Mouse (Mus musculus) urinary bladder, postnatal 14 days (tissue): ENCODE measurements around the gene Nap1l1.

Source experiments
- DNase-seq: peaks from one replicate; pipeline ENCODE4 v3.0.0; 2021; ENCODE audit warnings: low spot score

Gene Nap1l1

DNA sequence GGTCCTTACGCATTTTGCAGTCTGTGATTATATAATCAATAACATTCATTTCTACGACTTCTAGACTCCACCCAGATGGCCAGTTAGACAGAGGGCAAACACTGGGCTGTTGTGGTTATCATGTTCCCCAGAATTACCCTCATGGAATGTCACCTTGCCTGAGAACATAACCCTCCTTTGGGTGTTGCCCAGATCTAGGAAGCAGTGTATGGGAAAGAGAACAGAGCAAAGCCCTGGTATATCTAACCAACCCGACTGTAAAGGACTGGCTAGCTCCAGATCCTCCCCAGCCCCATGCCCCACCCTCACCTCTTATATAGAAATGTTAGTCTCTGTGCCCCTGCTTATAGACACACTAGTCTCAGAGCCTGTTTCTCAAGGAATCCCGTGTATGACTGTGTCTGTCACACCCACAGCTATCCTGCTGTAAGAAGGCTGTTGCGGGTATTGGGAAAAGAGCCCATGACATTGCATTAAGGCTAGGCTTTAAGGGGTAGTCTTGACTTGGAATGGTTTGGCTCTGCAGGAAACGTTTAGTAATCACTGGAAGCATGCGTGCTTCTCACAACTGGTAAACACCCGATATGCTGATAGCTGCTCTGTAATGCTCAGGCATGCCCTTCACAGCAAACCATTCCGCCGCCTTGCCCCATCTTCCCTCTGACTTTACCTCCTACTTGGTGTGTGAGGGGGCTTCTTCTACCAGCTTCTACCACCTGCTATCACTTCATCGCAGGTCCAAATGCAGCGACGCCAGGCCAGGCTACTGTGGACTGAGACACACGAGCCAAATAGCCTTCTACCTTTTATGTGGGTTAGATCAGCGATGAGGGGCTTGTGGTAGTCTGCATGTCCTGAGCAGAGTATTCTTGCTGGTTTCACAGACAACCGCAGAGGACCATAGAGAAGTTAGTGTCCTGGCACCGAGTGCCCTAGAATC is 42.3 kb downstream of the Nap1l1 start:
- DNase-seq, result peak; percentile 37

- peak; percentile 48 for DNase-seq
These were observed 43.2 kb downstream of the Nap1l1 start for GRCm38 (mm10) chr10:111516172-111516588.

GRCm38 (mm10) chr10:111516804-111517436 is 43.9 kb downstream of the Nap1l1 start:
- DNase-seq, result no peak

GRCm38 (mm10) chr10:111518350-111518749 is 45.3 kb downstream of the Nap1l1 start:
- no peak for DNase-seq

- no peak for DNase-seq
These were observed 46.8 kb downstream of the Nap1l1 start for GRCm38 (mm10) chr10:111519620-111520370.

DNA sequence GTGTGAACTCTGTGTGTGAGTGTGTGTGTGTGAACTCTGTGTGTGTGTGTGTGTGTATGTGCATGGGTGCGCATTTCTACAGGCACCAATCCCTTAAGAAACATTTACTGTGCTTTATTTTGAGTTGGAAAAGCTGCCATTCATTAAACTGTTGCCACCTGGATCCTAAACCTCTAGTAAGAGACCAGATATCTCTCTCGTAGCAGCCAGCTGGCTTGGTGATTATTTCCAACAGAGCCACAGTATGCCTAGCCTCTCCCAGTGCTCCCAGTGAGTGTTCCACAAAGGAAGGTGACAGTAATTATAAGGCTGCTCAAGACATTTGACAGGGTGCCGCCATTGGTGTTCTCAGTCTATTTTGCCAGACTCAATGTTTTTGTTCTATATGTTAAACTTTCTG is 47.6 kb downstream of the Nap1l1 start:
- no peak for DNase-seq

GRCm38 (mm10) chr10:111521636-111522035 is 48.6 kb downstream of the Nap1l1 start:
- no peak for DNase-seq

DNA sequence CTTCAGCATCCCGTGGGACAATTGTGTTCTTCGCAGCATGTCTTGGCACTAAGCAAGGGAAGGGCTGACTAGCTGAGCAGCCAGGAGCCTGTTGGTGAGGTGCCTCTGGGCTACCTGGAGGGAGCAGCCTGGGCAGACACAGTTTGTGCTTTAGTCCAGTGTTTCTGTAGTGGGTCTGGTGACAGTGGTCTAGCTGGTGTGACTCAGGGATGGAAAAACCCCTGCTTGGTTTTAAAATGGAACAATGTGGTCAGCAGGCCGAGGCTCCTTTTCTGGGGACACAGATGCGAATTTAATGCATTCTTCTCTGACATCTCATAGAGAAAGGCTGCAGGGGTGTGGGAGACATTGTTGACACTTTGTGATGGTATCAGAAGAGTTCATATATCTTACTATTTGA is 49.2 kb downstream of the Nap1l1 start:
- DNase-seq, result no peak

DNA sequence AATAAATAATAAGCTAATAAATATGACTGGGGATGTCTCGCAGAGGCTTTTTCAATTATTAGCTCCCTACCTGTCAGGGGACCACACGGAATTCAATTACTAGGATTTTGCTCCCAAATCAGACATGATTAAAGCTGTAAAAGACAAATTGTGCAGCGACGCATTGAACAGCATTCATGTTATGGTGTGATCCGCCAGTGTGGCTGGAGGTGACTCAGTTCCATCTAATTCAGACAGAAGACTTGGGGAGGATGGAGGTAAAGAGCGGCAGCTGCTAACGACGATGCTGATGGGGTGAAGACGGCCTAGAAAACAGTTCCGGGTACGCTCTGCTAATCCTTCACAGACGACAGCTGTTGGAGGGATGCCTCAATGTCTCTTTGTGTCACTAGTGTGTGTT is 50.9 kb downstream of the Nap1l1 start:
- DNase-seq, result no peak

DNA sequence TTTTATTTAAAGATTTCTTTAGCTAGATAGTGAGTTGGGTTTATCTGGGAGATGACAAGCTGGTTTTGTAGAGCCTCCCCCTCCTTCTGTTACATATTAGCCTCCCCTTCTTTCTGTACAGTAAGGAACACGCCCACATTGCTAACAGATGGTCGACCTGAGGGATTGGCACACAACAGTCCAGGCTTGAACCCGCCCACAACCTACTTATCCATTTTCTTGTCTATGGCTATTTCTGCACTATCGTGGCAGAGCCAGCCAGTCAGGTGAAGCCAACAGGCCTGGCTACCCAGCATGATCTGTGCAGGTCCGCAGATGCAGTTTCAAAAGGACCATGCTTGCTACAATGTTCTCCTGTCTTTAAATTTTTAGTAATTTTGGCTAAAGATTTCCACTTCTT is 54.0 kb downstream of the Nap1l1 start:
- DNase-seq, result no peak

DNA sequence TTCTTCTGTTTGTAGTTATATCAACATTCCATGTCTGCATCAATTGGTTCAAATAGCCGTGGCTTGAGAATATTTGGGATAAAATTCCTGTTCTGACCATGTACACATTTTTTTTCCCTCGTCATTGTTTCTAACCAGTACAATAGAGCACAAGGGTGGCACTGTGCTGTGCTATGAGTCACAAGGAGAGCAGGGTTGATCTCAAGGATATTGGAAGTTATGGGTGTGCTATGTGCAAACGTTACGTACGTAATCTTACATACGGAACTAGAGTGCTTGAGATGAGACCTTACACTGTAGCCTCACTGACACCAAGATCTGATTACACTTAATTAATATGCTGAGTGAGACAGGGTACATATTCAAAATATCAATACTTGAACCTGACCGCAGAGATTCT is 54.6 kb downstream of the Nap1l1 start:
- no peak for DNase-seq

DNA sequence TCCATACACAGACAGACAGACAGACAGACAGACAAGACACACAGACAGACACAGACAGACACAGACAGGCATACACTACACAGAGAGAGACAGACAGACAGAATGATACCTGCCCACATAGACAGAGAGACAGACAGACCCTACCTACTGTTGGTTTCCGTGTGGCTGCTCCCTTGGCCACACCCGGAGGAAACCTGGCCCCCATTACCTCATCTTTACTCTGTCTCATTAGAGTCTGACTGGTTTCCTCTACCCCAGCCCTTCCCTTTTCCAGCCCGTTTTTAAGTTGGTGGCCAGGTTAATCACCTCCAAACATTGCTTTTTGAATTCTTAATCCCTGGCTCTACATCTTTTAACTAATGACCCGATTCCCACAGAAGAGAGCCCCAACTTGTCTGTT is 55.3 kb downstream of the Nap1l1 start:
- no peak for DNase-seq

DNA sequence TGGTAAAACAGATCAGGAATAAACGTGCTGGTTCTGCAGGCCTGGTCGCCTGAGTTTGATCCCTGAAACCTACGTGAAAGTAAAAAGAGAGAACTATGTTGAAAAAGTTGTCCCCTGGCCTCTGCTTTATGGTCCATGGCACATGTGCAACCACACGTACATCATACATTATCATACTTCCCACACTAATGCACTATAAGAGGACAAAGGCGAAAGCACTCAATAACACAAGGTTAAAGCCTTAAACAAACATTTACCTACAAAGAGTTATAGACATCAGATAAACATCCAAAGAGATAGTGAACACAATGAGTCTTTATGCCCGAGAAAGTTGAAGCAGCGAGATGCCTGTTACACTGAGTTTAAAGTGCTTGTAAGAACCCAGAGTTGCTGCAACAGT is 57.4 kb downstream of the Nap1l1 start:
- no peak for DNase-seq

DNA sequence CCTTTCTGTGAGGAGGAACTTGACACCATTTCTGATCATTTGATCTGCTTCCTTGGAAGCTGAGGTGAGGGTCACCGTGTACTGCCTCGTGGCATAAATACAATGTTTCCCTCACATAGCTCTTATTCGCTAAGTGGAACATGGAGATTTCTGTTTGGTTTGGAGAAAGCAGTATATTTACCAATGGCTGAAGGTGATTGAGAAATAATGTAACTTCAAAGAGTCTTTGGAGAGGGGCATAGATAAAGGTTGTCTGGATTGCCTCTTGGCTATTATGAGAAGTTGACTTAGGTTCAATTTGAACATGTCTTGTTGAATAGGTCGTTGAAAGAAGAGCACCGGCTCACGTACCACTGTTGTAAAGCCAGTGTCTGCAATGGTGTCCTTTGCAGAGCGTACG is 61.7 kb downstream of the Nap1l1 start:
- DNase-seq, result no peak

DNA sequence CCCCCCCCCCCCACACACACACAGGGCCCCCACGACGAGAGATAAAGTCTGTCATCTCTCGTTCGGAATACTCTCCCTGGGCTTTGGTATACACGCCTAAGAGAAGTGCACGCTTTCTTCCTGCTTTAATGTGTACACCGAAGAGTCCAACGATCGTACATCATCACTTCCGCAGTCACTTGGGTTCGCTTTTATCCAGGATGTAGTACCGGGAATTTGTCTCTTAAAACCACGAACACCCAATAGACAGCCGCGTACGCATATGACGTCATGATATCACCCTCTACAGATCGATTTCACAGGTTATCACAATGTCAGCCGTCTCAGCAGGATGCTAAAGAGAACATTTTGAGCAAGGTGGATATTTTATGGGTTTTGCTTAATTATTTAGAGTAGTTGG is 64.4 kb downstream of the Nap1l1 start:
- no peak for DNase-seq

DNA sequence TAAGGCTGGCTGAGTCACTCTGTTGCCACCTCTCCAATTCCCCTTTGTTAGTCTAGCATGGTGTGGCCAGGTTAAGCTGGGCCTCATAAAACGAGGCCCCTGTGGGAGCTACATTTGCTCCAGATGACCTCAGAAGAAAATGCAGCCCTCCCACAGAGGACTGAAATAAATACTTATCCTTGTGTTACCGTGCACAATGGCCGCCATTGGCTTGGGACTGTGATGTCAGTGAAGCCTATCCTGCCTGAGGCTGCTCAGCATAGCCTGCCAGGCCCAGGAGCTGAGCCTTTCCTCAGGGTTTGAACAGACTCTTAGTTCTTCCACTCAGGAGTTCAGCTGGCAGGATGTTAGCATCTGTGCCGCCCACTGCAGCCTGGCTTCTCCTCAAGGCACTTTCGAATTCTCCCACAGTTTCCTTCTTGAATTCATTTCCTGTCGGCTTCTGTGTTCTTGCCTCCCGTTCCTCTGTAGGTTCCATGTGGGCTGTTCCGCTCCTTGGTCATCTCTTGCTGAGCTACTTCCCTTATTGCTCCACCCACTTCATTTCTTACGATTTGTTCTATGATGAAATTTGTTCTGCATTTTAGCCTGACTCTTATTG is 66.8 kb downstream of the Nap1l1 start:
- DNase-seq, result peak; percentile 29

- no peak for DNase-seq
These were observed 67.7 kb downstream of the Nap1l1 start for GRCm38 (mm10) chr10:111540678-111541077.

- DNase-seq, result no peak
These were observed 70.1 kb downstream of the Nap1l1 start for GRCm38 (mm10) chr10:111543106-111543505.

DNA sequence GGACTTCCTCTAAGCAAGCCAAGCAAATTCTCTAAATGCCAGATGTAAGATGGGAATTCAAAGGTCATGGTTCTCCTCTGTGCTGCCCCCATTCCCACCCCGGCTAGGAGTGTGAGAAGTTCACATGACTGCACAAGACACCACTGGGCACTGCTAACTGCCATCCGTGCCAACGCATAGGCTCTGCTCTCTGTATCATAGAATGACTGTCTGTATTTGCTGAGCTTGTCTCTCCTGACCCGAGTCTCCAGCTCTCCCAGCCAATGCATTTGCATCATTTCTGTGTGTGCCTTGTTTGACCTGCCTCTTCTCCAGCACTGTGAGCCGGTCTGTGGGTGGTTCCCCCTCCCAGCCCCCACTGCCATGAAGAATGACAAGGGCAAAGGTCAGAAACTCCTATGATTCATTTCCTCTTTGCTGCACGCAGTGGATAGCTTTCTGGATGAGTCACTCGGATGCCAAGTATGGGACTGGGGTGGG is 70.8 kb downstream of the Nap1l1 start:
- DNase-seq, result peak; percentile 70

- DNase-seq, result no peak
These were observed 71.3 kb downstream of the Nap1l1 start for GRCm38 (mm10) chr10:111544311-111544710.

DNA sequence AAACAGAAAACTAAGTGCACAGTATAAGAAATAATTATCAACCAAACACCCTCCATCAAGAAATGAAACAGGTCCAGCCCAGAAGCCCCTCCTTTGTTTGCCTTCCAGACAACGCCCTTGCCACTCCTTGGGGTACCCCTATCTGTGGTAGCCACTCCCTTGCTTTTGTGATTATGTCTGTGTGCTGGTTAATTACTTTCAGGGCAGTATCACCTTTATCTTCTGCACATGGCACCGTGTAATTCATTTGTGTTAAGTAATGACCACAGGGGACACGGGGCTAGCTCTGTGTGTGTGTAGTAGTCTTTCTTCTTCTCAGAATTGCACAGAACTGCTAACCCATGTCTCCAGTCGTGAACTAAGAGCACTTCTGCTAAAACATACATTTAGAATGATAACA is 72.6 kb downstream of the Nap1l1 start:
- DNase-seq, result no peak
